Mouse (Mus musculus) heart, adult 2 months (tissue): ENCODE measurements around the gene Cntnap1. TPM values are rescaled to one million over a fixed set of nuclear protein-coding genes. Genes with fewer than 3 reads are reported as not detected.

ENCODE experiments used
- DNase-seq, 2 experiments: peaks; one replicate each; pipeline ENCODE4 v3.0.0; 2021
- H3K27ac ChIP-seq: fragments of 200-600 bp; 2 replicates; pipeline ENCODE4 v1.8.1; 2022
- H3K27me3 ChIP-seq: fragments of 200-500 bp; 2 replicates; pipeline ENCODE4 v1.6.1; 2012; ENCODE audit warnings: mild to moderate bottlenecking, low read length, inconsistent platforms, mixed read lengths; ENCODE audit not compliant: control insufficient read depth, insufficient read depth
- H3K36me3 ChIP-seq: fragments of 200-500 bp; 2 replicates; pipeline ENCODE4 v1.6.1; 2012; ENCODE audit warnings: low read length, inconsistent platforms; ENCODE audit not compliant: control insufficient read depth, insufficient read depth
- H3K4me1 ChIP-seq: fragments of 200-500 bp; 2 replicates; pipeline ENCODE4 v1.6.1; 2011; ENCODE audit warnings: low read length; ENCODE audit not compliant: control insufficient read depth, insufficient read depth
- H3K4me3 ChIP-seq: fragments of 200-600 bp; 2 replicates; pipeline ENCODE4 v1.8.1; 2022
- H3K79me2 ChIP-seq: fragments of 200-500 bp; replicated peaks from 2 replicates; pipeline ENCODE4 v1.6.1; 2012; ENCODE audit warnings: mild to moderate bottlenecking, inconsistent platforms, low read length, moderate library complexity, mixed read lengths; ENCODE audit not compliant: control insufficient read depth, insufficient read depth
- H3K9ac ChIP-seq: fragments of 200-500 bp; 2 replicates; pipeline ENCODE4 v1.6.1; 2012; ENCODE audit warnings: low read depth, mild to moderate bottlenecking, control low read depth, inconsistent platforms, low read length, mixed read lengths
- CTCF ChIP-seq: fragments of 200-600 bp; IDR thresholded peaks from 2 replicates; pipeline ENCODE4 v1.8.1; 2022; ENCODE audit warnings: antibody characterized with exemption, mild to moderate bottlenecking, moderate library complexity
- EP300 ChIP-seq: fragments of 200-500 bp; IDR thresholded peaks from 2 replicates; pipeline ENCODE4 v1.6.1; 2011; ENCODE audit warnings: low read depth, low read length, control low read depth; ENCODE audit not compliant: insufficient read depth
- POLR2A ChIP-seq: fragments of 200-500 bp; IDR thresholded peaks from 2 replicates; pipeline ENCODE4 v1.6.1; 2011; ENCODE audit warnings: mild to moderate bottlenecking, low read depth, low read length, control low read depth; ENCODE audit not compliant: insufficient read depth
- WGBS: fragments of 180-500 bp; shearing (Covaris S2); methylation state at CpG from one replicate; pipeline ENCODE4 v1.1.7; 2018; 5-methylcytosine and 5-hydroxymethylcytosine counted together
- intact Hi-C: fragments of 180-260 bp; cut with DNase I; formaldehyde crosslinking; loops from one replicate; pipeline ENCODE4 v1.15.1; 2025
- polyA plus RNA-seq: library from polyadenylated mRNA; depleted of rRNA; stranded (reverse); fragments of >200 nt; gene quantifications from 2 replicates; pipeline ENCODE4 v1.2.3, GENCODE M21; 2012
- total RNA-seq, 2 experiments: library from RNA; stranded (reverse); gene quantifications; 2 replicates each; pipeline ENCODE4 v1.2.3; 2021

Gene Cntnap1
- total and polyA plus RNA-seq, 3 experiments, result 1.3 to 3.1 (median 1.5) TPM

- DNase-seq, result no peak
- H3K4me1 ChIP-seq, result no peaks in the 10 kb centered on the region; the same call in 1 of the 2 replicates
- intact Hi-C loops, result no loop called here
- TF ChIP-seq POLR2A (no peak), CTCF (no peak), EP300 (no peak)
- H3K4me3 ChIP-seq, result no peak overlapping the region
- H3K79me2 ChIP-seq, result no peaks in the 10 kb centered on the region
- H3K27me3 ChIP-seq, result no peaks in the 10 kb centered on the region
- 48% methylated on average over 14 of the region's 14 CpGs for WGBS
- H3K36me3 ChIP-seq, result no peaks in the 10 kb centered on the region
- no peak overlapping the region for H3K27ac ChIP-seq
- no peak overlapping the region for H3K9ac ChIP-seq
These were observed 12.6 kb downstream of the Cntnap1 start for GRCm38 (mm10) chr11:101182771-101183517.

- Histone ChIP-seq H3K36me3 (no peaks in the 10 kb centered on the region), H3K4me3 (no peak overlapping the region), H3K9ac (no peak overlapping the region), H3K27me3 (no peaks in the 10 kb centered on the region), H3K4me1 (no peaks in the 10 kb centered on the region; the same call in 1 of the 2 replicates), H3K79me2 (no peaks in the 10 kb centered on the region), H3K27ac (no peak overlapping the region)
- DNase-seq, result no peak
- intact Hi-C loops, result no loop called here
- TF ChIP-seq POLR2A (no peak), EP300 (no peak), CTCF (no peak)
- WGBS, result 89% methylated on average over 12 of the region's 12 CpGs
These were observed 14.7 kb downstream of the Cntnap1 start for GRCm38 (mm10) chr11:101184984-101185383.

GRCm38 (mm10) chr11:101185441-101185840 lies 15.1 kb downstream of the Cntnap1 start:
- TF ChIP-seq POLR2A, result no peak
- TF ChIP-seq CTCF, result no peak
- no peak for TF ChIP-seq EP300
- H3K27ac ChIP-seq, result no peak overlapping the region
- H3K27me3 ChIP-seq, result no peaks in the 10 kb centered on the region
- WGBS, result 91% methylated on average over 4 of the region's 4 CpGs
- H3K36me3 ChIP-seq, result no peaks in the 10 kb centered on the region
- H3K4me3 ChIP-seq, result no peak overlapping the region
- H3K9ac ChIP-seq, result no peak overlapping the region
- no peaks in the 10 kb centered on the region; the same call in 1 of the 2 replicates for H3K4me1 ChIP-seq
- DNase-seq, result no peak
- H3K79me2 ChIP-seq, result no peaks in the 10 kb centered on the region
- intact Hi-C loops, result no loop called here

- H3K4me3 ChIP-seq, result no peak overlapping the region
- H3K36me3 ChIP-seq, result no peaks in the 10 kb centered on the region
- no peak overlapping the region for H3K27ac ChIP-seq
- no peaks in the 10 kb centered on the region; the same call in 1 of the 2 replicates for H3K4me1 ChIP-seq
- DNase-seq, result no peak
- H3K9ac ChIP-seq, result no peak overlapping the region
- H3K79me2 ChIP-seq, result no peaks in the 10 kb centered on the region
- 88% methylated on average over 27 of the region's 27 CpGs for WGBS
- no peak for TF ChIP-seq POLR2A
- no peak for TF ChIP-seq CTCF
- no peak for TF ChIP-seq EP300
- H3K27me3 ChIP-seq, result no peaks in the 10 kb centered on the region
- intact Hi-C loops, result no loop called here
These were observed 16.4 kb downstream of the Cntnap1 start for GRCm38 (mm10) chr11:101186526-101187247.

GRCm38 (mm10) chr11:101187541-101187940 lies 17.2 kb downstream of the Cntnap1 start:
- no peak overlapping the region for H3K27ac ChIP-seq
- no peak overlapping the region for H3K4me3 ChIP-seq
- no peaks in the 10 kb centered on the region; the same call in 1 of the 2 replicates for H3K4me1 ChIP-seq
- intact Hi-C loops, result no loop called here
- no peaks in the 10 kb centered on the region for H3K79me2 ChIP-seq
- 95% methylated on average over 5 of the region's 5 CpGs for WGBS
- no peak for DNase-seq
- H3K27me3 ChIP-seq, result no peaks in the 10 kb centered on the region
- no peaks in the 10 kb centered on the region for H3K36me3 ChIP-seq
- no peak for TF ChIP-seq EP300
- TF ChIP-seq CTCF, result no peak
- no peak for TF ChIP-seq POLR2A
- no peak overlapping the region for H3K9ac ChIP-seq

GRCm38 (mm10) chr11:101188166-101188805 lies 18.0 kb downstream of the Cntnap1 start:
- Histone ChIP-seq H3K79me2 (no peaks in the 10 kb centered on the region), H3K4me3 (no peak overlapping the region), H3K27ac (no peak overlapping the region), H3K27me3 (no peaks in the 10 kb centered on the region), H3K36me3 (no peaks in the 10 kb centered on the region), H3K4me1 (no peaks in the 10 kb centered on the region; the same call in 1 of the 2 replicates), H3K9ac (no peak overlapping the region)
- no peak for TF ChIP-seq CTCF
- TF ChIP-seq EP300, result no peak
- TF ChIP-seq POLR2A, result no peak
- intact Hi-C loops, result no loop called here
- WGBS, result 82% methylated on average over 11 of the region's 11 CpGs
- no peak for DNase-seq
